Mouse (Mus musculus): ENCODE results near the gene Trp53tg5.

DNA sequence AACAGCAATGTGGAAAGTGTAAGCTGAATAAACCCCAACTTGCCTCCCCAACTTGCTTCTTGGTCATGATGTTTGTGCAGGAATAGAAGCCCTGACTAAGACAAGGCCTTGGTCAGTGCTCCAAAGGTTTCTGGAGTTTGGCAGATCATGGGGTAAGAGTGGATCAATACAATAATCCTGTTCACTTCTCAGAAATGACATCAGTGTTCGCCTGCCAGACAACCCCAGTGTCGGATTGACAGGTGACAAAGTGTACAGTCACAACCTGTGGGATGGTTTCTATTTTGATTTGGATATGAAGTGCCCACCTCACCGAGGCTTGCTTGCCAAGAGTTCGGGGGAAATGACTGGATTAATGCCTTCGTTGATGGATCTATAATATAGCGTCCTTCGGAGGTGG is 52.2 kb downstream of the Trp53tg5 start:
- TF ChIP-seq GATA1 (IDR thresholded peaks at IDR 0.05; ENCODE audit: borderline replicate concordance, low read length) = no peak
- no peak for TF ChIP-seq FLI1 (IDR thresholded peaks at IDR 0.05; ENCODE audit: low read length)

Measured in megakaryocyte, embryonic 14.5 days (primary cell).